Mouse (Mus musculus) cerebellum, adult (tissue): Measurements from ENCODE around the gene Usp6nl.

Experiments used
- ATAC-seq: cut with Nextera tagmentation; 2 replicates; pipeline ENCODE4 v1.9.2; 2017; ENCODE audit warnings: mild to moderate bottlenecking, moderate library complexity, mixed read lengths; ENCODE audit not compliant: insufficient number of reproducible peaks, low FRiP score, low TSS enrichment

Gene Usp6nl

GRCm38 (mm10) chr2:6405059-6406033 is 82.9 kb downstream of the Usp6nl start:
- ATAC-seq: peak; percentile 93

GRCm38 (mm10) chr2:6407711-6408110 is 85.2 kb downstream of the Usp6nl start:
- ATAC-seq: no peak

- no peak for ATAC-seq
These were observed 90.2 kb downstream of the Usp6nl start for GRCm38 (mm10) chr2:6412645-6413044.

GRCm38 (mm10) chr2:6413723-6414122 is 91.3 kb downstream of the Usp6nl start:
- ATAC-seq: no peak

- ATAC-seq: no peak
These were observed 91.9 kb downstream of the Usp6nl start for GRCm38 (mm10) chr2:6414400-6414799.

GRCm38 (mm10) chr2:6417158-6417557 is 94.7 kb downstream of the Usp6nl start:
- no peak for ATAC-seq

GRCm38 (mm10) chr2:6423661-6424550 is 101.4 kb downstream of the Usp6nl start:
- ATAC-seq: no peak

- ATAC-seq: no peak
These were observed 102.4 kb downstream of the Usp6nl start for GRCm38 (mm10) chr2:6424851-6425250.

GRCm38 (mm10) chr2:6436085-6436950 is 113.9 kb downstream of the Usp6nl start:
- 0 out of 2 replicates have a peak, but pooled peaks have one; percentile 36 for ATAC-seq

- ATAC-seq: no peak
These were observed 119.2 kb downstream of the Usp6nl start for GRCm38 (mm10) chr2:6441688-6442087.

- ATAC-seq: no peak
These were observed 119.8 kb downstream of the Usp6nl start for GRCm38 (mm10) chr2:6442302-6442701.

- ATAC-seq: no peak
These were observed 121.5 kb downstream of the Usp6nl start for GRCm38 (mm10) chr2:6444015-6444414.

GRCm38 (mm10) chr2:6444723-6445169 is 122.3 kb downstream of the Usp6nl start:
- no peak for ATAC-seq

- ATAC-seq: no peak
These were observed 123.4 kb downstream of the Usp6nl start for GRCm38 (mm10) chr2:6445858-6446257.

GRCm38 (mm10) chr2:6448880-6449279 is 126.4 kb downstream of the Usp6nl start:
- no peak for ATAC-seq

- no peak for ATAC-seq
These were observed 127.2 kb downstream of the Usp6nl start for GRCm38 (mm10) chr2:6449656-6450055.

- no peak for ATAC-seq
These were observed 128.1 kb downstream of the Usp6nl start for GRCm38 (mm10) chr2:6450544-6450943.

GRCm38 (mm10) chr2:6454941-6455516 is 132.6 kb downstream of the Usp6nl start:
- no peak for ATAC-seq

GRCm38 (mm10) chr2:6459282-6460047 is 137.0 kb downstream of the Usp6nl start:
- ATAC-seq: no peak
